Mouse (Mus musculus): ENCODE measurements at regions not wholly inside any gene's neighbourhood (a gene's known extent, or its start where the extent isn't known, plus 50 kb on each side); places are given as distances from the start of the nearest gene placed in this dataset.

DNA sequence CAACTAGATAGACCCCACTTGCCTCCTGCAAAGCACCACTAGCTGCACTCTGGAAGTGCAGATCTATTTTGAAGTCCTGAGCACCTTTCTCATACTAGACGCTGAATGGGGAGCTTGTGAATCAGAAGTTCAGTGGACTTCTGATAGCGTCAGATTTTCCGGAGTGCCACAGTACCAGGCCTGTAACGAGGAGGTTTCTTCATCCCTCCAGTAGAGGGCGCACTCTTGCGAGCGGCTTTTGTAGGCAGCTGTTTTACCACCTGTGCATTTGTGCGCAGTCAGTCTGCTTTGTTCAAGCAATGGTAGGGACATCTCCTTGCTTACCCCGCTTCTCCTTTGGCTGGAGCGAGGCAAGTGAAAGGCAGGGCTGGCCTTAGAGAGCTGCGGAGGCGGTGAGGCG is 56.9 kb upstream of the Arhgef9 start:
- in situ Hi-C loops (cut with MboI; ENCODE audit: low pct_ligation_motif_present, low pct_unique_long_range_greater_than_20kb, low sequenced_read_pairs) (no loop called here), dilution Hi-C loops (cut with MboI; ENCODE audit: extremely low pct_ligation_motif_present, extremely low pct_unique_long_range_greater_than_20kb, low sequenced_read_pairs) (no loop called here)
- H3K36me3 ChIP-seq (replicated peaks in 1 of 2; ENCODE audit: control insufficient read depth in 1 of 2, insufficient read depth in 1 of 2, low read length in 1 of 2), result no peaks in the 10 kb centered on the region
- no peaks in the 10 kb centered on the region for H3K79me2 ChIP-seq (replicated peaks; ENCODE audit: control insufficient read depth, extremely low read depth, insufficient read depth, poor library complexity, severe bottlenecking)
- H3K4me3 ChIP-seq (replicated peaks in 1 of 3; ENCODE audit: low read depth in 2 of 3, low read length in 2 of 3, poor library complexity in 1 of 3), result no peak overlapping the region
- H3K4me2 ChIP-seq (ENCODE audit: insufficient read depth, low read depth, poor library complexity, severe bottlenecking), result no peak overlapping the region
- H3K9me3 ChIP-seq (replicated peaks; ENCODE audit: low read length), result no peaks in the 10 kb centered on the region
- no peak overlapping the region for H3K9ac ChIP-seq (ENCODE audit: insufficient read depth, low read depth)
- H3K27me3 ChIP-seq (replicated peaks), result no peaks in the 10 kb centered on the region
- DNase-seq (ENCODE audit: extremely low read depth), result peak; percentile 52
- no peak for TF ChIP-seq ETS1 (conservative IDR thresholded peaks at IDR 0.05; ENCODE audit: low read depth, low read length)
- no peak for TF ChIP-seq ELF1 (IDR thresholded peaks at IDR 0.05; ENCODE audit: low read depth, low read length)
- TF ChIP-seq EP300 (IDR thresholded peaks at IDR 0.05; ENCODE audit: low read length), result no peak
- TF ChIP-seq RAD21 (IDR thresholded peaks at IDR 0.05; ENCODE audit: low read depth, low read length), result peak; percentile 9
- TF ChIP-seq CHD2 (IDR thresholded peaks at IDR 0.05; ENCODE audit: low read length), result no peak
- no peak for TF ChIP-seq HCFC1 (IDR thresholded peaks at IDR 0.05; ENCODE audit: low read depth, low read length)
- peak; percentile 58 for TF ChIP-seq JUND (conservative IDR thresholded peaks at IDR 0.05; ENCODE audit: low read depth, low read length)
- no peak for TF ChIP-seq USF1 (IDR thresholded peaks at IDR 0.05; ENCODE audit: low read depth, low read length)
- TF ChIP-seq CTCF (conservative IDR thresholded peaks at IDR 0.05 in 1 of 2, IDR thresholded peaks at IDR 0.05 in 1 of 2; ENCODE audit: low read depth in 2 of 2, low read length in 2 of 2), result peak; percentile 33 to 60; a peak in 3 of 4 replicates
- no peak for TF ChIP-seq MAFK (IDR thresholded peaks at IDR 0.05; ENCODE audit: insufficient replicate concordance, low read length)
- no peak for TF ChIP-seq IRF4 (IDR thresholded peaks at IDR 0.05; ENCODE audit: low read depth, low read length)
- no peak for TF ChIP-seq MAZ (IDR thresholded peaks at IDR 0.05; ENCODE audit: low read depth, low read length)
- TF ChIP-seq NRF1 (IDR thresholded peaks at IDR 0.05; ENCODE audit: low read depth, low read length), result no peak
- TF ChIP-seq NELFE (IDR thresholded peaks at IDR 0.05; ENCODE audit: low read depth, low read length), result no peak
- no peak for TF ChIP-seq POLR2AphosphoS2 (IDR thresholded peaks at IDR 0.05; ENCODE audit: low read depth, low read length)
- TF ChIP-seq PAX5 (IDR thresholded peaks at IDR 0.05; ENCODE audit: low read length), result no peak
- no peak for TF ChIP-seq RCOR1 (conservative IDR thresholded peaks at IDR 0.05; ENCODE audit: low read depth, low read length)
- TF ChIP-seq TBP (conservative IDR thresholded peaks at IDR 0.05; ENCODE audit: low read depth, low read length), result no peak
- TF ChIP-seq POLR2A (IDR thresholded peaks at IDR 0.05; ENCODE audit: low read depth, low read length), result no peak
- TF ChIP-seq GABPA (IDR thresholded peaks at IDR 0.05; ENCODE audit: insufficient replicate concordance, low read depth, low read length), result no peak
- TF ChIP-seq JUN (IDR thresholded peaks at IDR 0.05; ENCODE audit: insufficient read depth, low read depth, low read length), result peak; percentile 57; the same call in 1 of the 2 replicates
- no peak for TF ChIP-seq MAX (IDR thresholded peaks at IDR 0.05; ENCODE audit: low read length)
- 0 out of 2 replicates have a peak, but pooled peaks have one; percentile 22 for TF ChIP-seq SMC3 (IDR thresholded peaks at IDR 0.05; ENCODE audit: low read depth, low read length)
- no peak for TF ChIP-seq UBTF (IDR thresholded peaks at IDR 0.05; ENCODE audit: low read depth, low read length)
- no peak for TF ChIP-seq MXI1 (IDR thresholded peaks at IDR 0.05; ENCODE audit: low read depth, low read length)
- no peak for TF ChIP-seq ZC3H11A (IDR thresholded peaks at IDR 0.05; ENCODE audit: low read depth, low read length)
- TF ChIP-seq ZMIZ1 (IDR thresholded peaks at IDR 0.05; ENCODE audit: low read depth, low read length), result no peak
- TF ChIP-seq TCF12 (IDR thresholded peaks at IDR 0.05; ENCODE audit: low read depth, low read length), result no peak
- TF ChIP-seq E2F4 (IDR thresholded peaks at IDR 0.05; ENCODE audit: insufficient replicate concordance, low read depth, low read length), result no peak
- TF ChIP-seq SIN3A (IDR thresholded peaks at IDR 0.05; ENCODE audit: low read length), result no peak
- H3K27ac ChIP-seq (ENCODE audit: insufficient read depth, low read depth), result no peak overlapping the region
- no peaks in the 10 kb centered on the region for H3K4me1 ChIP-seq (ENCODE audit: control insufficient read depth in 1 of 2, insufficient read depth in 2 of 2)
